Mouse (Mus musculus) lung, postnatal 0 days (tissue): ENCODE measurements around the gene Brinp3. TPM values are rescaled to one million over a fixed set of nuclear protein-coding genes. Genes with fewer than 3 reads are reported as not detected.

Source experiments
- ATAC-seq: fragments of 200-750 bp; cut with Nextera tagmentation; 2 replicates; pipeline ENCODE4 v1.8.0; 2017; ENCODE audit warnings: moderate library complexity
- DNase-seq: peaks from one replicate; pipeline ENCODE4 v3.0.0-alpha.2; 2016; ENCODE audit warnings: low spot score
- H3K27ac ChIP-seq: fragments of 300-500 bp; sonication (generic); 2 replicates; pipeline ENCODE4 v1.5.1; 2014; ENCODE audit warnings: antibody characterized with exemption, mild to moderate bottlenecking, low read length, mixed read lengths
- H3K27me3 ChIP-seq: fragments of 300-500 bp; sonication (generic); replicated peaks from 2 replicates; pipeline ENCODE4 v1.6.1; 2014; ENCODE audit warnings: low read length, mixed read lengths; ENCODE audit not compliant: insufficient read depth
- H3K36me3 ChIP-seq: fragments of 300-500 bp; sonication (generic); 2 replicates; pipeline ENCODE4 v1.6.1; 2014; ENCODE audit warnings: low read length, mixed read lengths; ENCODE audit not compliant: insufficient read depth
- H3K4me1 ChIP-seq: fragments of 300-500 bp; sonication (generic); 2 replicates; pipeline ENCODE4 v1.6.1; 2014; ENCODE audit warnings: antibody characterized with exemption, low read depth, low read length, mixed read lengths; ENCODE audit not compliant: insufficient read depth
- H3K4me2 ChIP-seq: fragments of 300-500 bp; sonication (generic); replicated peaks from 2 replicates; pipeline ENCODE4 v1.6.1; 2014; ENCODE audit warnings: low read depth, mild to moderate bottlenecking, low read length, moderate library complexity, mixed read lengths
- H3K4me3 ChIP-seq: fragments of 300-500 bp; sonication (generic); 2 replicates; pipeline ENCODE4 v1.5.1; 2014; ENCODE audit warnings: low read depth, low read length
- H3K9ac ChIP-seq: fragments of 300-500 bp; sonication (generic); replicated peaks from 2 replicates; pipeline ENCODE4 v1.6.1; 2014; ENCODE audit warnings: low read depth, mild to moderate bottlenecking
- H3K9me3 ChIP-seq: fragments of 300-500 bp; sonication (generic); 2 replicates; pipeline ENCODE4 v1.6.1; 2016; ENCODE audit warnings: low read length, mixed read lengths
- CTCF ChIP-seq: IDR thresholded peaks from 2 replicates; pipeline ENCODE4 v1.5.1; 2016; ENCODE audit warnings: antibody characterized with exemption, mild to moderate bottlenecking
- EP300 ChIP-seq: IDR thresholded peaks from 2 replicates; pipeline ENCODE4 v1.6.1; 2016; ENCODE audit warnings: antibody characterized with exemption, mild to moderate bottlenecking, control low read depth
- WGBS: fragments of 180-500 bp; shearing (Covaris S2); extraction: QIAGEN DNeasy Blood & Tissue Kit; methylation state at CpG from one replicate; pipeline ENCODE4 v1.1.7; 2014; 5-methylcytosine and 5-hydroxymethylcytosine counted together
- polyA plus RNA-seq: library from polyadenylated mRNA; unstranded; fragments of >200 nt; fragmentation: Nextera tagmentation; extraction: Ambion mirVana; gene quantifications from 2 replicates; pipeline ENCODE4 v1.2.1, GENCODE M21; 2015

The Brinp3 gene
- polyA plus RNA-seq, 1 experiment from 2014 or later: not detected

DNA sequence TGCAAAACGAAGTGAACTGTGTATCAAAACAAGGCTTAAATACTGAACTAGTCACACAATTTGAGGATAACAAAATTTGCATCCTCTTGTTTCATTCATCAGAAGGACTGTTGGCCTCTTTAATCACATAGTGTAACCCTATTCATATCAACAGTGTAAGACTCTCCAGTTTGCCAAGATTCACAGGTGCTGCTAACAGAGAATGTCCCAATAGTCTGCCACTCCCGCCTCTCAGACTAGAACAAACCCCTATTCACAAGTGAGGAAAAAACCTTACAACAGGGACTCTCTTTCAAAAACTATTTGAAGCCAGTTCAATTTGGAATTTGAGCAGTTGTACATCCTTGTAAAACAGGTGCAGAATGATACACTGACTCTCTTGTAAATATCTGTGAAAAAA, 349.5 kb downstream of the Brinp3 start:
- no peak overlapping the region for H3K4me3 ChIP-seq
- no peaks in the 10 kb centered on the region for H3K9me3 ChIP-seq
- no peak overlapping the region for H3K27ac ChIP-seq
- H3K9ac ChIP-seq: no peak overlapping the region
- H3K27me3 ChIP-seq: no peaks in the 10 kb centered on the region
- ATAC-seq (no peak), DNase-seq (no peak)
- TF ChIP-seq CTCF (no peak), EP300 (no peak)
- H3K4me2 ChIP-seq: no peak overlapping the region
- WGBS: 62% methylated on average over 2 of the region's 2 CpGs
- no peaks in the 10 kb centered on the region for H3K4me1 ChIP-seq
- H3K36me3 ChIP-seq: no peaks in the 10 kb centered on the region

DNA sequence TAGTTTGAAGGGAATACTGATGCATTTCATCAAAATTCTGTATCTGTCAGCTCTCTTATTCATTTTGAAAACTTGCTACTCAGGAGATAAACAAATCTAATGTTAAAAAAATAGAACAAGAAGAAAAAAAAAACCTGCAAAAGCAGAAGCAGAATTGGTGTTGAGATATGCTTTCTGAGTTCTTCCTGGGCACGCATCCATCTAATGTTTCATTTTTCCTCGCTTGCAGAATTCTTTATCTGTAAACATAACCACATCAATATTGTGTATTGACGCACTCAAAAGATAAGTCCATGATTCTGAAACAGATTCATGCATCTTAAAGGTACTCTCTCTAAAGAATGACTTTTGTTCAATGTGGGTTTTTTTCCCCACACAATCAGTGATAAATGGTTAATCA, 354.3 kb downstream of the Brinp3 start:
- TF ChIP-seq EP300: no peak
- no peak for TF ChIP-seq CTCF
- Histone ChIP-seq H3K27ac (no peak overlapping the region), H3K4me2 (no peak overlapping the region), H3K36me3 (no peaks in the 10 kb centered on the region), H3K4me1 (no peaks in the 10 kb centered on the region), H3K9ac (no peak overlapping the region), H3K27me3 (no peaks in the 10 kb centered on the region), H3K9me3 (no peaks in the 10 kb centered on the region), H3K4me3 (no peak overlapping the region)
- DNase-seq (no peak), ATAC-seq (no peak)
- WGBS: 65% methylated on average over 3 of the region's 3 CpGs

DNA sequence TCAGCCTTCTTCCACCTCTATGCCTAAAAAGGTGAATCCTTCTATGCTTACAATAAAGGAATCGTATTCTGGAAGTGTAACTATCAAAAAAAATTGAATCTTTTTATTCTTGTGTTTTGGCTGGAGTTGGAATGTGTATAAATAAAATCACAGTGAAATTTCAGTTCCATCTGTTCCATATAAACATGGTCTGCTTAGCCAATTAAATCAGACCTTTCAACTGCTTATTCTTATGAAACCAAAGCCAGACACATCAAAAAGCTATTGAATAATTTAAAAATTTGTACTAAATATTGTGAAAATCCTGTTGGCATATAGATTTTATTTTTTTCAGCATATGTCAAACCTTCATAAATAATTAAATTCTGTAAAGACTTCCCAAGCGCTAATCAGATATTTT, 355.6 kb downstream of the Brinp3 start:
- Histone ChIP-seq H3K9ac (no peak overlapping the region), H3K36me3 (no peaks in the 10 kb centered on the region), H3K27ac (no peak overlapping the region), H3K9me3 (no peaks in the 10 kb centered on the region), H3K4me3 (no peak overlapping the region), H3K27me3 (no peaks in the 10 kb centered on the region), H3K4me1 (no peaks in the 10 kb centered on the region), H3K4me2 (no peak overlapping the region)
- no peak for TF ChIP-seq CTCF
- no peak for TF ChIP-seq EP300
- ATAC-seq: no peak
- WGBS: 58% methylated on average over 2 of the region's 2 CpGs
- DNase-seq: no peak

GRCm38 (mm10) chr1:146898636-146899035, 404.1 kb downstream of the Brinp3 start:
- DNase-seq: no peak
- TF ChIP-seq CTCF: no peak
- no peak for TF ChIP-seq EP300
- no peaks in the 10 kb centered on the region for H3K36me3 ChIP-seq
- H3K9ac ChIP-seq: no peak overlapping the region
- no peaks in the 10 kb centered on the region for H3K9me3 ChIP-seq
- no peaks in the 10 kb centered on the region for H3K4me1 ChIP-seq
- no peak overlapping the region for H3K27ac ChIP-seq
- no peaks in the 10 kb centered on the region for H3K27me3 ChIP-seq
- no peak overlapping the region for H3K4me3 ChIP-seq
- H3K4me2 ChIP-seq: no peak overlapping the region
- no peak for ATAC-seq

DNA sequence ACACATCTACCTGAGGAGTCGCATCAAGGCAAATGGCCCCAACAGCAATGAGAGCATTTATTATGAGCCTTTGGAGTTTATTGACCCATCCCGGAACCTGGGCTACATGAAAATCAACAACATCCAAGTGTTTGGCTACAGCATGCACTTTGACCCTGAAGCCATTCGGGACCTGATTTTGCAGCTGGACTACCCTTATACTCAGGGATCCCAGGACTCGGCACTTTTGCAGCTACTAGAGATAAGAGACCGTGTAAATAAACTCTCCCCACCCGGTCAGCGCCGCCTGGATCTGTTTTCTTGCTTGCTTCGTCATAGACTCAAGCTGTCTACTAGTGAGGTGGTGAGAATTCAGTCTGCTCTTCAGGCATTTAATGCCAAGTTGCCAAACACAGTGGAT, 407.1 kb downstream of the Brinp3 start:
- no peaks in the 10 kb centered on the region for H3K4me1 ChIP-seq
- H3K27ac ChIP-seq: no peak overlapping the region
- ATAC-seq (no peak), DNase-seq (no peak)
- no peaks in the 10 kb centered on the region for H3K27me3 ChIP-seq
- H3K9me3 ChIP-seq: no peaks in the 10 kb centered on the region
- TF ChIP-seq EP300 (no peak), CTCF (no peak)
- H3K9ac ChIP-seq: no peak overlapping the region
- H3K36me3 ChIP-seq: no peaks in the 10 kb centered on the region
- no peak overlapping the region for H3K4me3 ChIP-seq
- WGBS: 18% methylated on average over 9 of the region's 9 CpGs
- no peak overlapping the region for H3K4me2 ChIP-seq

DNA sequence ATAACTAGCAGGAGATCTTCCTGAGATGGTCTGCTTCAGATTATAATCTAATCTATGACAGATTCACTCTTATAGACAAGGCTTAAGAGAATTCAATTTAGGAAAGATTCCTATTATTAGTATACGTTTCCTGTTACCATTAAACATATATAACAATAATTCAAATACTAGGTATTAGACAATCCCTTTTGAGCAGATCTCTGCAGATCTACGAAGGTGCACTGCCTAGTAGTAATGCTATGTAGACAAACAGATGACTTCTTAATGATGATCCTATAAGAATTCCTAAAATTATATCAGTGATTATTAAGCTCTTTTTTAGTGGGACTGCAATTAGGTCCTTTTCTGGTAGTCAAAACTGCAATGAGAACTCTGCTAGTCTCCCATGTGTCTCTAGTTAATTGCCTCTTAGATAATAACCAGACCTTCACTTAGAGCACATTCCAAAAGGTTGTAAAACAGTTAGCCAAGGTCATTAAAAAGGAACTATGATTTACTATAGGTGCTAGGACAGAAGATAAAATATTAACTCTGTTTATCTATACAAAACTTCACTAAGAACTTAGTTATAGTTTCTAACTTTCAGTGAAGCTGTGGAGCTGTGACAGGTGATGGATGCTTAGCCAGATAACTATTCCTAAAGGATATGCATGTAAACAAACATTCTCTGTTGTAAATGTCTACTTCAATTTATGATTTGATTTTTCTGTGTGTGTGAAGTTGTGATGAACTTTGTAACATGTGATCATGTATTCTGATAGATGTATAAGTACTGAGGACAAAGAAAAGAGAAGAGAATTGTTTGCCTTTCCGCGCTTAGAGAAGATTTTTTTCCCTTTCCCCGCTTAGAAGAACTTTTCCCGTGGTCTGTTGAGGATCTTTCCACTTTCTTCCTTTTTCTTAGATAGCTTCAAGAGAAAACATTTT, 445.2 kb downstream of the Brinp3 start:
- H3K36me3 ChIP-seq: no peaks in the 10 kb centered on the region
- TF ChIP-seq EP300 (no peak), CTCF (no peak)
- H3K4me3 ChIP-seq: no peak overlapping the region
- no peak overlapping the region for H3K4me2 ChIP-seq
- DNase-seq: no peak
- H3K4me1 ChIP-seq: no peaks in the 10 kb centered on the region
- H3K9ac ChIP-seq: no peak overlapping the region
- no peak overlapping the region for H3K27ac ChIP-seq
- WGBS: 75% methylated on average over 6 of the region's 6 CpGs
- no peaks in the 10 kb centered on the region for H3K9me3 ChIP-seq
- H3K27me3 ChIP-seq: no peaks in the 10 kb centered on the region
- ATAC-seq: no peak
